Mouse (Mus musculus) Patski (cell line): Measurements from ENCODE around the gene Wdhd1. TPM values are rescaled to one million over a fixed set of nuclear protein-coding genes. Genes with fewer than 3 reads are reported as not detected.

Experiments
- ATAC-seq: fragments of 100-300 bp; one replicate; pipeline ENCODE4 v1.8.0; 2021
- CTCF ChIA-PET: fragments of 350-600 bp; sonication (Branson Sonifier 250); formaldehyde crosslinking; loops from one replicate; lab custom pipeline; 2022; ENCODE audit warnings: inconsistent platforms; lab: Charles Lee
- POLR2A ChIA-PET: fragments of 350-600 bp; sonication (Branson Sonifier 250); formaldehyde crosslinking; loops from one replicate; lab custom pipeline; 2022; ENCODE audit warnings: antibody characterized with exemption, inconsistent platforms; lab: Charles Lee
- DNase-seq: peaks from one replicate; pipeline ENCODE4 v3.0.0-alpha.2; 2011; ENCODE audit warnings: low read depth, low spot score
- H3K27me3 ChIP-seq: fragments of 371-371 bp; one replicate; pipeline ENCODE4 v1.5.1; 2021
- CTCF ChIP-seq: fragments of 100-300 bp; IDR thresholded peaks from one replicate; pipeline ENCODE4 v1.5.1; 2021
- in situ Hi-C: fragments of 300-500 bp; cut with MboI; formaldehyde crosslinking; loops from 3 replicates; pipeline ENCODE4 v1.11.1; 2018; ENCODE audit warnings: low pct_unique_long_range_greater_than_20kb, mixed read lengths
- polyA plus RNA-seq: library from polyadenylated mRNA; unstranded; gene quantifications from one replicate; pipeline ENCODE4 v1.2.3, GENCODE M21; 2021

Gene Wdhd1
- polyA plus RNA-seq, 1 experiment from 2014 or later, result 10.6 TPM

GRCm38 (mm10) chr14:47242753-47243152, 33.9 kb downstream of the Wdhd1 start:
- in situ Hi-C loops, result no loop called here
- POLR2A ChIA-PET, result no interaction called here
- TF ChIP-seq CTCF, result no peak
- DNase-seq, result peak; percentile 46
- ATAC-seq, result no peak
- no peaks in the 10 kb centered on the region for H3K27me3 ChIP-seq
- CTCF ChIA-PET, result no interaction called here

DNA sequence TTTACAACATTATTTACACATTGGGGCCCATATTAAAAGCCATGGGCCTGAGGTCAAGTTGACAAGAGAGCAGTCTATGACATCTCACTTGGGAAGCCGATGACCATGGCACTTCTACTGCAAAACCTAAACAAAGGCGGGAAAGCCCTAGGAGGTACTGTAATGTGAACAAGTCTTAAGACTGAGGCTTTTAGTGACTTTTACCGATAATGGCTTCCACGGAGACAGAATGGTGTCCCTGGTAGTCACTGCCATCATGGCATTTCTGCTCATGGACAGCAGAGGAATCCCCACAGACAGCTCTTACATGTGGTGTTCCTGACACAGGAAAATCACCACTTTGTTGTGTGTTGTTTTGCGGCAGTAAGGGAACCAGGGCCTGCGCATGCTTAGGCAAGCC, 35.6 kb downstream of the Wdhd1 start:
- ATAC-seq, result no peak

DNA sequence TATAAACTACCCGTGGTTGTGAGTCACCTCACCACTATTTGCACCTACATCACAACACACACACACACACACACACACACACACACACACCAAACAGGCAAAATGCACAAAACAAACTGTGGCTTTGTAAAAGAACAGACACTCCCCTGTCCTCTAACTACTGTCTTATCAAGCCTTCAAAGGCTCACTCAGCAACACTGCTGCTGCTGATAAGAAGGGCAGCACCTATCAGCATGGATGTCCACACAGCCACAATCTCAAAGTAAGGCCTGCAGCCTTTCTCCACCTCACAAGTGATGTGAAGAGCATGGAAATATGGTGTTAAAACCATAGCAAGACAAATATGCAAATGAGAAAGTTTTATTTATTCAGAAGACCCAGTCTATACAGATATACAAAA, 36.1 kb downstream of the Wdhd1 start:
- in situ Hi-C loops, result no loop called here
- POLR2A ChIA-PET, result no interaction called here
- ATAC-seq (no peak), DNase-seq (no peak)
- H3K27me3 ChIP-seq, result no peaks in the 10 kb centered on the region
- CTCF ChIA-PET, result no interaction called here
- TF ChIP-seq CTCF, result no peak

More for the DNA sequence above, 35.6 kb downstream of the Wdhd1 start:
- no peak for TF ChIP-seq CTCF
- in situ Hi-C loops, result no loop called here
- ChIA-PET POLR2A (no interaction called here), CTCF (interaction anchor here (1.0 kb wide), 1 partner anchor 9 kb away, joined by 3 read pairs; no protein-coding TSS in a partner anchor)
- no peaks in the 10 kb centered on the region for H3K27me3 ChIP-seq
- DNase-seq, result no peak

GRCm38 (mm10) chr14:47237286-47237685, 39.4 kb downstream of the Wdhd1 start:
- no peak for TF ChIP-seq CTCF
- ChIA-PET POLR2A (no interaction called here), CTCF (no interaction called here)
- ATAC-seq (no peak), DNase-seq (no peak)
- H3K27me3 ChIP-seq, result no peaks in the 10 kb centered on the region
- in situ Hi-C loops, result no loop called here

DNA sequence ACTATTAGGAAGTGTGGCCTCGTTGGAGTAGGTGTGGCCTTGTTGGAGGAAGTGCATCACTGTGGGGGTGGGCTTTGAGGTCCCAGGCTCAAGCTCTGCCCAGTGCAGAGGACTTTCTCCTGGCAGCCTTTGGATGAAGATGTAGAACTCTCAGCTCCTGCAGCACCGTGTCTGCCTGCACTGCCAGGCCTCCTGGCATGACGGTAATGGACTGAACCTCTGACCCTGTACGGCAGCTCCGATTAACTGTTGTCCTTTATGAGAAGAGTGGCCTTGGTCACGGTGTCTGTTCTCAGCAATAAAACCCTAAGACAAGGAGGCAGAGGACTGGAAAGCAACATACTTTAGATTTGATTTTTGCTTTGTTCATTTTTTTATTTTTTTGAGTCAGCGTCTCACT, 40.2 kb downstream of the Wdhd1 start:
- ChIA-PET POLR2A (no interaction called here), CTCF (no interaction called here)
- no peaks in the 10 kb centered on the region for H3K27me3 ChIP-seq
- in situ Hi-C loops, result no loop called here
- ATAC-seq, result no peak
- TF ChIP-seq CTCF, result no peak
- no peak for DNase-seq

DNA sequence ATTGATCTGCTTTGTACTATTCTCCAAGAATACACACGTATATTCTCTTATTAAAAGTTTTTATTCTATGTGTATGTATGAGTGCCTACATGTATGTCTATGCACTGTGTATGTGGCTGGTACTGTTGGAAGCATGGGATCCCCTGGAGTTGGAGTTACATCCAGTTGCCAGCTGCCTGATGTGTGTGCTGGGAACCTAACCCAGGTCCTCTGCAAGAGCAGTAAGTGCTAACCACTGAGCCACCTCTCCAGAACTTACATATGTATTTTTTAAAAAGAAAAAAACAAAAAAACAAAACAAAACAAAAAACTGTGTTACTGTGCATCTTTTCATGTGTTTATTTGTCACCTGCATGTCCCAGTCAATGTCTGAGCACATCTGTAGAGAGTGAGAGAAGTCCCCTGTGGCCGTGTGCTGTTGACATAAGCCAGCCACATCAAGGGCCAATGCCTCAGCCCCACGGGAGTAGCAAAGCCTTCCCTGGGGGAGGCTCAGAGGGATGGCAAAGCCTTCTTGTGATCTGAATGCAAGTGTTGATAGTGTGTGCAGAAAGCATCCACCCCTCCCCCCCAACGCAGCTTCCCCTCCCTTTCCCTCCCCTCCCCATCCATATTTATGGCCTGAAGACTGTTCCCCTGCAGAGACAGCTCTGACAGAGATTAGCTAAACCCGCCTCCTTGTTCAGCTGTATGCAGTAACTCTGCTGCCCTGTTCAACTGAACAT, 42.0 kb downstream of the Wdhd1 start:
- no peak for DNase-seq
- CTCF ChIA-PET, result interaction anchor here (0.8 kb wide), 1 partner anchor 267 kb away, joined by 3 read pairs; no protein-coding TSS in a partner anchor
- in situ Hi-C loops, result no loop called here
- POLR2A ChIA-PET, result no interaction called here
- no peak for TF ChIP-seq CTCF
- H3K27me3 ChIP-seq, result no peaks in the 10 kb centered on the region
- ATAC-seq, result no peak

DNA sequence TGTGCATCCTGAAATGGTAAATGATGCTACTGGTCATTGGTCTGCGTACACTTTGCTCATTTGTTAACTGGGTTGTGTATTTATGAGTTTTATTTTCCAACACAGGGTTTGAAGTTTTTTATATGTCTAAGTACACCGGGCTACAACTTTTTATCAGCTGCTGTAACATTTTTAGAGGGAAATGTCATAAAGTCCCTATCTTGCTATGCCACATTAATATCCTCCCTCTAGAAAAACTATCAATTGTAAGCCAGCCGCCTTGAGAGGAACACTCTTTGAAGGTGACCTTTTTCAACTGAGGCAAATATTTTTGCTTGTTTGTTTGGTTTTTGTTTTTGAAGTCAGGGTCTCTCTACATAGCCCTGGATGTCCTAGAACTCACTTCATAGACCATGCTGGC, 42.6 kb downstream of the Wdhd1 start:
- in situ Hi-C loops, result no loop called here
- ATAC-seq, result no peak
- no peak for DNase-seq
- CTCF ChIA-PET, result no interaction called here
- no peaks in the 10 kb centered on the region for H3K27me3 ChIP-seq
- POLR2A ChIA-PET, result no interaction called here
- TF ChIP-seq CTCF, result no peak

- TF ChIP-seq CTCF, result no peak
- ATAC-seq (no peak), DNase-seq (no peak)
- no peaks in the 10 kb centered on the region for H3K27me3 ChIP-seq
- ChIA-PET POLR2A (no interaction called here), CTCF (interaction anchor here (0.9 kb wide), 1 partner anchor 17 kb away, joined by 3 read pairs; no protein-coding TSS in a partner anchor)
- in situ Hi-C loops, result no loop called here
Observed at GRCm38 (mm10) chr14:47233602-47234001, 43.1 kb downstream of the Wdhd1 start.

- in situ Hi-C loops, result no loop called here
- H3K27me3 ChIP-seq, result no peaks in the 10 kb centered on the region
- TF ChIP-seq CTCF, result no peak
- ChIA-PET POLR2A (no interaction called here), CTCF (no interaction called here)
- DNase-seq (no peak), ATAC-seq (no peak)
Observed at GRCm38 (mm10) chr14:47229796-47230376, 46.8 kb downstream of the Wdhd1 start.

DNA sequence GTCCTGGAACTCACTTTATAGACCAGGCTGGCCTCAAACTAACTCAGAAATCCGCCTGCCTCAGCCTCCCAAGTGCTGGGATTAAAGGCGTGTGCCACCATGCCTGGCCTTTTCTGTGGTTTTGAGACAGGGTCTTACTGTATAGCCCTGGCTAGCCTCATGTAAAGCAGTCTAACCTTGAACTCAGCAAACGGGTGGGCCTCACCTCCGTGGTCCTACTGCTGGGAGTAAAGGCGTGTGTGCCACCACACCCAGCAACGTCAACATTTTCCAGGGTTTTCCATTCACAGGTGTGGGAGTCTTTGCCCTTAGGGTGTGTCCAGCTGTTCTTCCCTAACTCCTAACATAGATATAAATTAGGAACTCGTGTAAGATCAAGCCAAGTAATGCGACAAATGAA, 50.7 kb downstream of the Wdhd1 start:
- in situ Hi-C loops, result no loop called here
- DNase-seq, result no peak
- CTCF ChIA-PET, result no interaction called here
- TF ChIP-seq CTCF, result no peak
- ATAC-seq, result no peak
- no peaks in the 10 kb centered on the region for H3K27me3 ChIP-seq
- POLR2A ChIA-PET, result no interaction called here
